ENCODE assay signal across 17 mouse cellular contexts in the genomic region with DNA sequence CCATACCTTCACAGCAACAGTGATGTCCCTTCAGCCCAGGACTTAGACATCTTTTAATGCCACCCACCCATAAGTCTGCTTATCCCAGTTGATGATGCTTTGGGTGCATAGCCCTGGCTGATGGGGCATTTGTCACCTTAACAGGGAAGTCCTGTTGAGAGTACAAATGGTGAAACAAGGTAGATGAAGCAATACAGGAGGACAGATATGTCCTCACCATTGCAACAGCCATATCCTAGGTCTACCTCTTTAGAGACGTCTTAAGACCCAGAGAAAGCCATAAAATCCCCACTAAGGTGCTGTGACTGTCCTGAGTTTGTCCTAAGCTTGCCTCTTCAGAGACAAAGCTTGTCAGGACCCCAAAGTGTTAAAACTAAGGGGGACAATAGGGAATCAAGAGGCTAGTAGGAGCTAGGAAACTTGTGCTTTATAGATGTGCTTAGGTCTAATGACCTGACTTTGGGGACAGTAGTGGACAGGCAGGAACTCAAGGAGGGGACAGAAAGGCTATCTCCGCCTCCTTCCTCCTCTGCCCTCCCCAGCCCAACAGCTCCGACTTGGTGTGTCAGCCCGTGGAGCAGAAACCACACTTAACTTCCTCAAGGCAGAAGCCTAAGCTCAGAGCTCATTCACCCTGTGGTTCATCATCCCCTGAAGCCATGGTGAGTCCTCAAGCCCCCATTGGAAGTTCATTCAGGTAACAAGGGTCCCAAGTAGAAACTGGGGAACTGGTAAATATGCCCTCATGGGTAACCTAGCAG. TPM values are rescaled to one million over a fixed set of nuclear protein-coding genes. Genes with fewer than 3 reads are reported as not detected.
DNase-seq lines count a peak whose midpoint lies in the region; ATAC-seq and TF ChIP-seq lines count a peak whose summit lies in the region.
"Had no signal": no experiment of that assay in that cellular context is flagged by ENCODE, and none has a peak within 500 bp of the region (broad histone marks: within the 10 kb centered on the region; RNA-seq: fewer than 3 reads in every experiment).

A gene (plus strand): TSS at position 541 of the 761 bp plus-strand sequence.

- H3K9ac ChIP-seq in heart, adult 2 months (ENCODE audit: low read depth, low read length), result no peak within 1 kb of the TSS
- H3K9ac ChIP-seq in heart, embryonic 12.5 days, result no peak within 1 kb of the TSS
- no peak within 1 kb of the TSS for H3K9ac ChIP-seq in intestine, embryonic 16.5 days (ENCODE audit: low read depth, low read length)
- H3K9ac ChIP-seq: embryonic facial prominence, embryonic 15.5 days; forebrain, embryonic 13.5 days; limb, embryonic 13.5 days; midbrain, embryonic 15.5 days had no signal

- no peak within 1 kb of the TSS for H3K4me2 ChIP-seq in heart, embryonic 12.5 days
- H3K4me2 ChIP-seq in intestine, embryonic 16.5 days (ENCODE audit: low read depth, low read length), result no peak within 1 kb of the TSS
- H3K4me2 ChIP-seq: embryonic facial prominence, embryonic 15.5 days; forebrain, embryonic 13.5 days; limb, embryonic 13.5 days; midbrain, embryonic 15.5 days had no signal

- no peak for ATAC-seq in heart, embryonic 12.5 days (ENCODE audit: insufficient number of reproducible peaks, low FRiP score)
- ATAC-seq in hematopoietic stem cell, adult 5-6 weeks (replicated peaks in 1 of 2; ENCODE audit: insufficient read depth in 1 of 2, low FRiP score in 2 of 2, low TSS enrichment in 1 of 2, low read depth in 1 of 2, poor library complexity in 2 of 2, severe bottlenecking in 2 of 2), result peak; percentile 67 to 76
- no peak for ATAC-seq in intestine, embryonic 16.5 days
- ATAC-seq: forebrain, embryonic 13.5 days; hindbrain, embryonic 16.5 days; midbrain, embryonic 15.5 days; Patski had no signal

- no peak within 1 kb of the TSS for H3K4me3 ChIP-seq in heart, adult 2 months
- no peak within 1 kb of the TSS for H3K4me3 ChIP-seq in heart, embryonic 12.5 days
- H3K4me3 ChIP-seq in bone marrow, adult 2 months (replicated peaks; ENCODE audit: control insufficient read depth, low read depth, low read length), result peak within 1 kb of the TSS; percentile 88
- peak within 1 kb of the TSS; percentile 80 for H3K4me3 ChIP-seq in megakaryocyte, embryonic 14.5 days (replicated peaks)
- H3K4me3 ChIP-seq in intestine, embryonic 16.5 days (ENCODE audit: low read length), result no peak within 1 kb of the TSS
- H3K4me3 ChIP-seq: embryonic facial prominence, embryonic 15.5 days; forebrain, embryonic 13.5 days; limb, embryonic 13.5 days; midbrain, embryonic 15.5 days had no signal

- H3K79me2 ChIP-seq in heart, adult 2 months (replicated peaks; ENCODE audit: control insufficient read depth, insufficient read depth, low read length), result no peaks in the 10 kb centered on the region

- no peaks in the 10 kb centered on the region; the same call in 1 of the 2 replicates for H3K4me1 ChIP-seq in heart, adult 2 months (ENCODE audit: control insufficient read depth, insufficient read depth, low read length)
- H3K4me1 ChIP-seq in heart, embryonic 12.5 days (replicated peaks), result no peaks in the 10 kb centered on the region; the same call in 1 of the 2 replicates
- no peaks in the 10 kb centered on the region; the same call in 1 of the 2 replicates for H3K4me1 ChIP-seq in bone marrow, adult 2 months (ENCODE audit: control insufficient read depth, insufficient read depth, low read length)
- peaks cover 67% of the 10 kb centered on the region for H3K4me1 ChIP-seq in megakaryocyte, embryonic 14.5 days
- H3K4me1 ChIP-seq in intestine, embryonic 16.5 days (ENCODE audit: control insufficient read depth, insufficient read depth, low read length), result no peaks in the 10 kb centered on the region
- H3K4me1 ChIP-seq: embryonic facial prominence, embryonic 15.5 days; forebrain, embryonic 13.5 days; limb, embryonic 13.5 days; midbrain, embryonic 15.5 days had no signal

- H3K27me3 ChIP-seq in heart, adult 2 months (ENCODE audit: control insufficient read depth, insufficient read depth, low read length), result no peaks in the 10 kb centered on the region
- no peaks in the 10 kb centered on the region for H3K27me3 ChIP-seq in heart, embryonic 12.5 days (replicated peaks)
- H3K27me3 ChIP-seq in megakaryocyte, embryonic 14.5 days (replicated peaks), result no peaks in the 10 kb centered on the region
- no peaks in the 10 kb centered on the region for H3K27me3 ChIP-seq in intestine, embryonic 16.5 days (replicated peaks; ENCODE audit: control insufficient read depth, insufficient read depth, low read length)
- H3K27me3 ChIP-seq: embryonic facial prominence, embryonic 15.5 days; forebrain, embryonic 13.5 days; limb, embryonic 13.5 days; midbrain, embryonic 15.5 days; Patski had no signal

- TF ChIP-seq POLR2A in heart, adult 2 months (IDR thresholded peaks at IDR 0.05; ENCODE audit: insufficient read depth, low read depth, low read length), result no peak
- 0 out of 2 replicates have a peak, but pooled peaks have one; percentile 24 for TF ChIP-seq POLR2A in bone marrow, adult 2 months (IDR thresholded peaks at IDR 0.05; ENCODE audit: borderline replicate concordance, control insufficient read depth, low read depth, low read length)

- no peaks in the 10 kb centered on the region for H3K36me3 ChIP-seq in heart, adult 2 months (ENCODE audit: control insufficient read depth, insufficient read depth, low read length)
- H3K36me3 ChIP-seq in heart, embryonic 12.5 days, result peaks cover 37% of the 10 kb centered on the region
- peaks cover 70% of the 10 kb centered on the region for H3K36me3 ChIP-seq in megakaryocyte, embryonic 14.5 days (replicated peaks; ENCODE audit: low read length)
- no peaks in the 10 kb centered on the region for H3K36me3 ChIP-seq in intestine, embryonic 16.5 days (ENCODE audit: control insufficient read depth, insufficient read depth, low read length)

- no peak for TF ChIP-seq CTCF in heart, adult 2 months (IDR thresholded peaks at IDR 0.05)
- TF ChIP-seq CTCF in bone marrow, adult 2 months (IDR thresholded peaks at IDR 0.05; ENCODE audit: control insufficient read depth, insufficient read depth, low read length), result no peak

- 50% methylated on average over 4 of the region's 4 CpGs for WGBS in heart, adult 2 months
- 72% methylated on average over 4 of the region's 4 CpGs for WGBS in heart, embryonic 12.5 days
- WGBS in bone marrow, adult 2 months, result 16% methylated on average over 4 of the region's 4 CpGs
- 81% methylated on average over 4 of the region's 4 CpGs for WGBS in intestine, embryonic 16.5 days

- intact Hi-C loops in heart, adult 2 months (cut with DNase I), result no loop called here

- peak; percentile 8 to 15 for DNase-seq in heart, adult 2 months
- no peak for DNase-seq in cerebellum, postnatal 25 days
- DNase-seq in left cerebral cortex, adult 9 months (ENCODE audit: low spot score in 2 of 2), result no peak
- DNase-seq: cerebellum, adult 18-20 months; kidney, adult 18-20 months; lung, postnatal 36 days had no signal

- no peak within 1 kb of the TSS for H3K27ac ChIP-seq in heart, adult 2 months
- H3K27ac ChIP-seq in heart, embryonic 12.5 days (ENCODE audit: poor library complexity, severe bottlenecking), result no peak within 1 kb of the TSS
- H3K27ac ChIP-seq in bone marrow, adult 2 months (ENCODE audit: control insufficient read depth, insufficient read depth, low read depth, low read length, poor library complexity), result peak within 1 kb of the TSS; percentile 88
- H3K27ac ChIP-seq in intestine, embryonic 16.5 days (ENCODE audit: low read length), result no peak within 1 kb of the TSS
- H3K27ac ChIP-seq: embryonic facial prominence, embryonic 15.5 days; forebrain, embryonic 13.5 days; limb, embryonic 13.5 days; midbrain, embryonic 15.5 days had no signal

- no peaks in the 10 kb centered on the region for H3K9me3 ChIP-seq in heart, embryonic 12.5 days (replicated peaks)
- H3K9me3 ChIP-seq in megakaryocyte, embryonic 14.5 days, result no peaks in the 10 kb centered on the region
- no peaks in the 10 kb centered on the region for H3K9me3 ChIP-seq in intestine, embryonic 16.5 days (ENCODE audit: control insufficient read depth, low read length)
- H3K9me3 ChIP-seq: embryonic facial prominence, embryonic 15.5 days; forebrain, embryonic 13.5 days; limb, embryonic 13.5 days; midbrain, embryonic 15.5 days had no signal

- no peak for TF ChIP-seq EP300 in heart, adult 2 months (IDR thresholded peaks at IDR 0.05; ENCODE audit: insufficient read depth, low read depth, low read length)

RNA-seq across cellular contexts. Expression of the gene that starts here (rescaled TPM):
- under 1 TPM in 1 of 2 experiments, not detected in 1; 0.32 TPM for total RNA-seq in heart, adult 2 months (2021)
- polyA plus RNA-seq in heart, adult 2 months (2012; rRNA removed), result 0.41 and 0.61 TPM in 2 replicates
- polyA plus RNA-seq in heart, embryonic 12.5 days (2016; fragmentation: Nextera tagmentation; extraction: Ambion mirVana), result 0.14 and 0.67 TPM in 2 replicates
- 47.2 and 93.2 TPM in 2 replicates for polyA plus RNA-seq in bone marrow, adult 2 months (2011; ENCODE audit: insufficient read depth, insufficient read length, low replicate concordance, missing spikeins)
- 2.7 and 3.0 TPM in 2 replicates for total RNA-seq in hematopoietic stem cell, adult 5-6 weeks (2017)
- 1.9 and 3.6 TPM in 2 replicates for polyA plus RNA-seq in megakaryocyte, embryonic 14.5 days (2012; ENCODE audit: insufficient read depth, low replicate concordance)
- polyA plus RNA-seq in intestine, embryonic 16.5 days (2015; fragmentation: Nextera tagmentation; extraction: Ambion mirVana), result 0.60 and 1.1 TPM in 2 replicates

Comparison
In these comparisons a context has a peak if more than half of its experiments do, and no peak if none do; other contexts are left out.
1. RNA of the gene that starts here (polyA plus RNA-seq): 47.2 to 93.2 TPM in bone marrow, adult 2 months; 1.9 to 3.6 TPM in megakaryocyte, embryonic 14.5 days, 0.60 to 1.1 TPM in intestine, embryonic 16.5 days, 0.41 to 0.61 TPM in heart, adult 2 months and 0.14 to 0.67 TPM in heart, embryonic 12.5 days; every median in the first group is over 10 times any median in the second.
2. Peak in DNase-seq in heart, adult 2 months; RNA of the gene not detected or under 1 TPM.
3. H3K4me3 ChIP-seq: peak in bone marrow, adult 2 months (single experiment) and megakaryocyte, embryonic 14.5 days (single experiment); none in heart, adult 2 months (single experiment), heart, embryonic 12.5 days (single experiment) and intestine, embryonic 16.5 days (single experiment).
4. ATAC-seq: peak in hematopoietic stem cell, adult 5-6 weeks (2 of 2); none in heart, embryonic 12.5 days (single experiment) and intestine, embryonic 16.5 days (single experiment).